Mouse (Mus musculus): ENCODE results near the gene Sp6.

Sp6 gene

DNA sequence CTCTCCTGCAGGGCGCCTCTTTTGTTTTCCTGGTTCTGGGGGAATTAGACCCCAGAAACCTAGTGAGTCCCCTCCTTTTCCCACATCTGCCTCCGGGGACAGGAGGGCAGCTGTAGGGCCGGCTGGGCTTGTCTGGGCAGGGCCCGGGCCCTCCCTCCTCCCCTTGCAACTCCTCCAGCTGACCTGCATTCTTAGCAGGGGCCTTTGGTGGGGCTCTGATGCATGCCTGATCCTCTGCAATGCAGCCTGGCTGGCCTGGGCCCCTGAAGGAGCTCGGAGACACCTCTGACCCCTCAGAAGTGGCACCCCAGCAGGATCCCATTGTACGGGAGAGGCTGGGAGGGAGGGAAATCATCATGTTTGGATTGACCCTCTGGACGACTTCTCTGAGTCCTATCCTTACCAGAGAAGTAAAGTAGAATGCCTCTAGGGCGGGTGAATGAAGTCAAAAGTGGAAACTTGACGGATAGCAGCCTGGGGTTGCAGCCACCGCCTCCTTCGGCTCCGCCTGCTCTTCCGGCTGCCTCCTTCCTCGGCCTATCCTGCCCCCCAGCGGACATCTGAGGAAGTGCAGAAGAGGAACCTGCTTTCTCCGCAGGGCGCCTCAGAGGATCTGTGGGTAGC is 12.6 kb downstream of the Sp6 start:
- peak; percentile 88 for DNase-seq

DNA sequence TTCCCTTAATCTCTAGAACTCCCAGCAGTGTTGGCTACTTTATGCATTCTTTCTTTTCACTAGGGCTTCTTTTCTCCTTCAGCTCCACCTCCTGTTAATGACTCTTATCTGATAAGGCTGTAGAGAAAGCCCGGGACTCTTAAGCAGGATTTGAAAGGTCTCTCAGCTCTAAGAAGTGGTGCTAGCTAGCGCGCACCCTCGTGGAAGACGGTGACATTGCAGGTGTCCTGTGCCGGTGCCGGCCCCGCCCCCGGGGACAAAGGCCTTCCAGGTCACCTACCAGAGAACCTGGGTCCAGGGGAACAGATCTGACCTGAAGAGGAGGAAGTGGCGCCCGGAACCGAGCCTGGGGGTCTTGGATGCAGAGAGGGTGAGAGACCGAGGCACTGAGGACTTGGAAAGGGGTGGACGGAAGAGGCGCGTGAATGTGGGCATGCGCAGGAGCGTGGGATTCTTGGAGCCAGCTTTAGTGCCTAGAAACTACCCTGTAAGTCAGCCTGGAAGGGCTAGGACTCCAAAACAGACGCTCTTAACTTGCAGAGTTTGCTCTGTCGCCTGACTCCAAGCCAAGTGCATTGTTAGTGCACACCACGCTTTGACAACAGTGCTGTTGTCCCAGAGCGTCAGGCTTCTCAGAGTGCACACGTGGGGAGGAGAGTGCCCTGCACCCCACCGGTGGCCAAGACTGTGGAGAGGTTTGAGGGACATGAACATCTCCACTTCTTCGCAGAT is 16.7 kb downstream of the Sp6 start, which contains the start of gene Scrn2:
Scrn2 (plus strand) TSS at position 253 of the 732 bp plus-strand sequence.
- DNase-seq, result peak; percentile 88

DNA sequence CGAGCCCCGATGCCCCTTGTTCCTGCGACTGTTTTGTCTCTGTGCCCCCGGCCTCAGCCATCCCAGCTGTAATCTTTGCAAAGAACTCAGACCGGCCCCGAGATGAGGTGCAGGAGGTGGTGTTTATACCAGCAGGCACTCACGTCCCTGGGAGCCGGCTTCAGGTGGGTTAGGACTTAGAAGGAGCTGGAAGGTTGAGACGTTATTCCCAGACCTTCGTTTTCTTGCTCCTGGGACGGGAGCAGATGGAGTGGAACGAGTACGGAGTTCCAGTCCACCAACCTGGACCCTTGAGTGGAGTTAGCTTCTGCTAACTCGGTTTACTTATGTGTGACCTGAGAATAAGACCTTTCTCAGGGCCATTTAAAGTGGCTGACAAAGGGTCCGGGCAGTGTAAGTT is 17.2 kb downstream of the Sp6 start:
- no peak for DNase-seq

DNA sequence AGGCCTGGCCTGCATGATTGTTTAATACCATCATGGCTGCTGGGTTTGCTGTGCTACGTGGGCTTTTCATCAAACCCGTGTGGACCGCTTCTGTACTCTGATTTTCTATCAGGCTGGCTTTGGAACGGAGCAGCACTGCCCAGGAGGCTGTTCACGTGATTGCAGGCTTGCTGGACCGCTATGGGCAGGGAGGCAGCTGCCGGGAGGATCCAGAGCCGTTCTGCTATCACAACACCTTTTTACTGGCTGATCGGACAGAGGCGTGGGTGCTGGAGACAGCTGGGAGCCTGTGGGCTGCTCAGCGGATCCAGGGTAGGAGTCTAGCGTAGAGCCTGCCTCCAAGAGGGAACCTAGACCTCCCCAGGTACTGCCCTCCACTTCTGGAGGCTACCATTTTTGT is 18.8 kb downstream of the Sp6 start:
- DNase-seq, result no peak

DNA sequence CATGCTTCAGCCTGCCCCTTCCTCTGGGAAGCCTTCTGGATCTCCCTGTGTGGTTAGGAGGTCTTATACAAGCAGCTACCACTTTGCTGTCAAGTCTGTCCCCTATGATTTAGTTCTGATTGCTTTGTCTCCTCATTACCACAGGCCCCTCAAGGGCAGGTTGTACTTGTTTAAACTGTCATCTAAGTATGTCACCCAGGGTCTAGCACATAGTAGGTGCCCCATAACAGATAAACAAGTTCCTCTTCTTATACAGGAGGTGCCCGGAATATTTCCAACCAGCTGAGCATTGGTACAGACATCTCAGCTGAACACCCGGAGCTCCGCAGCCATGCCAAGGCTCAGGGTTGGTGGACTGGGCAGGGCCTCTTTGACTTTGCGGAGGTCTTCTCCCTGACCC is 19.3 kb downstream of the Sp6 start:
- DNase-seq, result no peak

DNA sequence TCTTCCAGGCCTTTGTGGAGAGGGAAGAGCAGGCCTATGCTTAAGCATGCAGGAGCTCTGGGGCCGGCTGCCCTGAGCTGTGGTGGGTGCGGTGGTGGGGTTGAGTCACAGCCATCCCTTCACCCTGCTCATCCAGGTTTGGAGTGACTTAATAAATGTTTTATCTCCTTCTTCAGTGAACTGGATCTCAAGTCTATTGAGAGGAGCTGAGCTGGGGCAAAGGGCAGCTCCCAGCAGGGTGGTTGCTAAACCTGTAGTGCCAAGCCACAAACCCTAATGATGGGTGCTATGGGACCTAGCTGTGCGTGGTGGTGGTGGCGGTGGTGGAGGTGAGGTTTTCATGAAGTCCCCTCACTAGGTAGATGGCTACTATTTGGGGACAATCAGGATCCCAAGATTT is 20.6 kb downstream of the Sp6 start:
- DNase-seq, result no peak

DNA sequence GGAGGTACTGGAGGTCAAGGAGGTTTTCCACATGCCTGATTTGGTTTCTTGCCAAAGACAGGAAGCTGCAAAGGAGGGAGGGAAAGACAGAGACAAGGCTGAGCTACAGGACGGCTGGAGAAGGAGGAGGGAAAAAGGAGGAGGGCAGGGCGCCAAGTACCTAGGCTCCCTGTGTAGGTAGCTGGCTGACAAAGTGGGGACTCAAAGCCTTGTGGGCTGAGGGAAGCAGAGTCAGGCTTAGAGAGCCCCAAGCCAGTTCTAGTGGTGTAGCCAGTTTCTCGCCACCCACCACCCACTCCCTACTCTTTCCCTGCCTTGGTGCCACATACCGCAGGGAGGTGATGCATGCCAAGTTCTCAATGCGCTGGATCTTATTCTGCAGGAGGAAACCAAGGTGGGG is 22.9 kb downstream of the Sp6 start:
- DNase-seq, result no peak

DNA sequence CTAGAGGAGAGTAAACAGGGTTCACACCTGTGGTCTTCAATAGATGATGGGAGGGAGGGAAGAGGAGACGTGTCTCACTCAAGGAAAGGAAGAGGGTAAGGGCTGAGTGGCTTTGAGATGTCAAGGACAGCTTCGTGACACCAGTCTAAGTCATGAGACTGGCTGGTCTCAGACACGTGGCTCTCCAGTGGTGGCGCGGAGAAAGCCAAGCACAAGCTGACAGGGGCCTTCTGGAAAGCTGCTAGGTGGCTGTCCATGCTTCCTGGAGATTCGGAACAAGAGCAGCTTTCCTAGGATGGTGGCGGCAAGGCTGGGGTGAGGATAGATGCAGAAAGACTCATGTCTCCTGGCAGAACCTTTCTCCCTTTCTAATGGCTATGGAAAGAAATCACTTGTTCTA is 25.7 kb downstream of the Sp6 start:
- DNase-seq, result no peak

DNA sequence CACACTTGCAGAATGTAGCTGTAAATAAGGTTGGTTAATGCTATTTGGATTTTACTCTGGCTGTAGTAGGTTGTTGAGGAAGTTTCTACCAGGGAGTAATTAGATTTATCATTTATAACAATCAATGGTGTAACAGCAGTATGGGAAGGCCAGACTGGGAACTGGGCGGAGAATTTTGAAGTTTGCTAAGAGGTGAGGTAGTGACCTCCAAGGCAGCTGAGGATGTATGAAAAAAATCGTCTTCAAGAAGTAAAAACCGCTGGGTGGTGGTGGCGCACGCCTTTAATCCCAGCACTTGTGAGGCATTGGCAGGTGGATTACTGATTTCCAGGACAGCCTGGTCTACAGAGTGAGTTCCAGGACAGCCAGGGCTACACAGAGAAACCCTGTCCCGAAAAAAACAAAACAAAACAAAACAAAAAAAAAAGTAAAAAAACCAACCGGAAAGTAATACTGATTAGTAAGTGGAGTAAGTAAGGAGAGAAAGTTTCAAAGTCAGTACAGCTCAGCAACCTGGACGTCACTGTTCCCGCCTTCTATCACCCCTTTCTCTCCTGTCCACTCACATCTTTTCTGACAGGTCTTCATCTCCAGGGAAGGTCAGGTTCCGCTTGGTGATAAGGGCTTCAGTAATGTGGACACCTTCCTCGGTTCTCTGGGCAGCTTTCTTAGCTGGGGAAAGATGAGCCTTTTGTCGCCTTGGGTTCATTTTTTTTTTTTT is 27.3 kb downstream of the Sp6 start:
- no peak for DNase-seq

DNA sequence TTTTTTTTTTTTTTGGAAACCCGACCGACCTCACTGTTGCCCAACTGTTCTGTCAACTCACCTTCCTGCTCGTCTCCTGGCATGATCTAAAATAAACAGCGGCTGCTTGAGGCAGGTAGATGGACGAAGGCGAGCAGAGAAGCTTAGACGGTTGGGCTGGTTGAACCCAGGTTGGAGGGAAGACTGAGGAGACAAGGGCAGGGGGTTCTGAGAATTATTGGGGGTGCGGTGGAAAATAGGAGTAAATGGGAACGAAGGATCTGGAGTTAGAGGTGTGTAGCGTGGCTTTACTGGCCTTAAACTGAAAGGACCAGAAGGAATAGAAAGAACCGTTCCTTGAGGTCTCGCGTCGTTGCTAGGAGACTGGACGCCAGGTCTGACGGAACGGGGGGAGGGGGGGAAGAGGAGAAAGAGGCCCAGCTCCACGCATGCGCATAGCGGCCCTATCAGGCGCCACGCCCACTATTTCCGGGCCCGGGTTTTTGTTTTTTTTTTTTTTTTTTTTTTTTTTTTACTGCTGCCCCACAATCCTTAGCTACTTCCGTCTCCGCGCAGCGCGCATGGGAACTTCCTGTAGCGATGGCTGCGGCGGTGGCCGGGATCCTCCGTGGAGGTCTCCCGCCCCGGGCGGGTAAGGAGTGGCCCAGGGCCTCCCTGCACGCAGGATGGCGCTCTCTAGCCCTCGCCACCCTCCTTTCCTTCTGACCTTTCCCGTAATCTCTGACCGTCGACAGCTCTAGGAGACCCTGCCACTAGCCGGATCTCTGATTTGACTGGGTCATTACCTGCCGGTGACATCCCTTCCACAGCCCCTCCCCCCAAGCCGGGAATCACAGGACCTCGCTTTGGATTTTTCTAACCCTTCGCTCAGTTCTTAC is 28.1 kb downstream of the Sp6 start, which contains the start of the genes Lrrc46 and Mrpl10:
Lrrc46 (minus strand) TSS at position 386 of the 878 bp plus-strand sequence.
Mrpl10 (plus strand) TSS at position 539 of the 878 bp plus-strand sequence.
- DNase-seq, result peak; percentile 95

DNA sequence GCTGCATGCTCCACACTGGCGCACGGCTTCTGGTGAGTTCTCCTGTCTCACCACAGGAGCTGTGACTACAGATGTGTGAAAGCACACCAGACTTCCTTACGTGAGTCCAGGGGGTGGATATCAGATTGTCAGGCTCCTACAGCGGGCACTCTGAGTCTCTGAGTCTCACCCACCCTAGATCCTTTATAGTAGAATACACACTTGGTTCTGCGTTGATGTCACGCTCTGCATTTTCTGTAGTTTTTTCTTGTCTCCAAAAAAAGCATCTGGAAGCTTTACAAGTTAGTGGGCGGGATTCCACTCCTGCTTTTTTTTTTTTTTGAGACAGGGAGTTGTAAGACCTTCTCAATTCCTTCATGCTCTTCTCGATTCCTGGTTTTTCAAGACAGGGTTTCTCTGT is 31.7 kb downstream of the Sp6 start:
- no peak for DNase-seq

DNA sequence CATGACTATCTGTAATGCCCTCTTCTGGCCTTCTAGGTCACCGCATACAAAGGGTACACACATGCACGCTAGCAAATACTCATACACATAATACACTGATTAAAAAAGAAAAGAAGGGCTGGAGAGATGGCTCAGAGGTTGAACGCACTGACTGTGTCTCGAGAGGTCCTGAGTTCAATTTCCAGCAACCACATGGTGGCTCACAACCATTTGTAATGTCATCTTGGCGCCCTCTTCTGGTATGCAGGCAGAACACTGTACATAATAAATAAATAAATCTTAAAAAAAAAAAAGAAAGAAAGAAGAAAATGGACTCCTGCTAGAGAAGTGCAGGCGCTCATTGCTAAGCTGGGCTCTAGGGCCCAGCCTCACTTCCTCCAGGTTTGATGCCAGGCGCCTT is 32.7 kb downstream of the Sp6 start:
- no peak for DNase-seq

DNA sequence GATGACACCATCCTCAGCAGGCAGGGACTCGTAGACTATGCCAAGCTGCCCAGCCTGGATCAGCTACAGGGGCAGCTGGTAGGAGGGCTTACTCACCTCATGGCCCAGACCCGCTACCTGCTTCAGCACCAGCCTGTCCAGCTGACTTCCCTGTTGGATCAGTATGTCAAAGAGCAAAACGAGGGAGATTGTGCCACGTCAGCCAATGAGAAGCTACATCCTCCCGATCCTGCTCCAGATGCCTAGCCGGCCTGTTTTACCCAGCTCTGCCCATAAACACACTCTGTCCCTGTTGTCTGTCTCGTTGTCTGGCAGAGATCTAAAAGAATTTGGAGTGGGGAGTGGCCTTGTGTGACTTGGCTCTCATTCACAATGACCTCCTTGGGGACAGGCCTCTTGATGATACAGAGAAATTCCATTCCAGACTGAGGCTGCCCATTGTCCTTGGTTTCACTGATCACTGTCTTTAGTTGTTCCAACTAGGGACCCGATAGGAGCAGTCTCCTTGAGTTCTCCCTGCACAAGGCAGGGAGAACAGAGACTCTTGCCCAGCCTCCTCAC is 35.0 kb downstream of the Sp6 start:
- DNase-seq, result no peak

DNA sequence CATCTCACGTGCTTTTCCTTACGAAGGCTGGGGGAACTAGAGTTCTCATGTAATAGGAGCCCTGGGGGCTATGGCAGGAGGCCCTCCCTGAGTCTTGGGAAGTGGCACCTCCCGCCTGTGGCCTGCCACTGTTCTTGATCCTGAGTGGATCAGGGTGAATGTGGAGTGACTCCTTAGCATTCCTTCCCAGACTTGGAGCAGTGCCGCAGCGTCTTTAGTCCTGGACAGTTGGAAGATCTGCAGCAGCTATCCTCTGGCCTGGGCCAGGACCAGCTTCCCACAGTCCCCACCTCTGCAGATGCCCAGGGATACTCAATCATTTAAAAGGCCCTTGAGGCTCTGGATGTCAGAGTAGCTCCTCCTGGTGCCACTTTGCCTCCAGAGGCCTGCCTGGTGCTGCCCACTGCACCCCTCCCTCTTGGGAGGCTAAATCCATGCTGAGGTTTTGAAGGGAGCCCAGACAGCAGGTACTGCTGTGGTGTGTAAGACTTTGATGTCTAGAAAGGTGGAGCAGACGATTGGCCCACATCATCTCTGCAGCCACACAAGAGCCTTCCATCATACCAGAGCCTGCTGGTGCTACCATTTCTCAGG is 36.4 kb downstream of the Sp6 start:
- no peak for DNase-seq

DNA sequence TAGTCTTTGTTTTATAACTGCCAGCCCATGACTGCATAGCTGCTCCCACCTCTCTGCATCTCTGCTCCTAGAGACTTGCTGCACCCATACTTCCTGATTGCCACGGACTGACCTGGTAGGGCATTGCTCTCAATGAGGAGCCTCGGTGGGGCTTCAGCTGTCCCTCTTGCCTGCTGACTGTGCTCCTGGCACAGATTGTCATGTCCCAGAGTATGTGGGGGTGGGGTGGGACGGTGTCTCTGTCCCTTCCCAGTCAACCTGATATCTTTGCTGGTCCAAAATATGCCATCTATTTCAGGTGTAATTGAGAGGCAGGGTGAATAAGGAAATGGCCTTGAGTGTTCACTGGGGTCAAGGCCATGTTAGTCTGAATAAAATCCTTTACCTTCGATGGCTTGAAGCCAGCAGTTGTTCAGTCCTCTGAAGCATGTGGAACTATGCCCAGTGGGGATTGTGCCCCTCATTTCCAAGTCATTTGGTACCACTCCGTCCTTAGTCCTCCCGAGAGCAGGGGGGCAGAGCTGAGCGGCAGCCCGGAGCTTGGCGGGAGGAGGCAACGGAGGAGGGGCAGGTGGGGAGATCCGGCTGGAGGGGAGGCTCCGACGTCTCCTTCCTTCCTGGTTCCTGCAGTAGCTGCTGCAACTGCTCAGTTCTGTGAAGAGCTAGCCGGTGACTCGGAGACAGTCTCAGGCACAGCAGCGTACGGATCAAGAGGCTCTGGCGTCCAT is 37.2 kb downstream of the Sp6 start, which contains the start of gene Osbpl7:
Osbpl7 (plus strand) TSS at position 413 of the 728 bp plus-strand sequence.
- peak; percentile 74 for DNase-seq

DNA sequence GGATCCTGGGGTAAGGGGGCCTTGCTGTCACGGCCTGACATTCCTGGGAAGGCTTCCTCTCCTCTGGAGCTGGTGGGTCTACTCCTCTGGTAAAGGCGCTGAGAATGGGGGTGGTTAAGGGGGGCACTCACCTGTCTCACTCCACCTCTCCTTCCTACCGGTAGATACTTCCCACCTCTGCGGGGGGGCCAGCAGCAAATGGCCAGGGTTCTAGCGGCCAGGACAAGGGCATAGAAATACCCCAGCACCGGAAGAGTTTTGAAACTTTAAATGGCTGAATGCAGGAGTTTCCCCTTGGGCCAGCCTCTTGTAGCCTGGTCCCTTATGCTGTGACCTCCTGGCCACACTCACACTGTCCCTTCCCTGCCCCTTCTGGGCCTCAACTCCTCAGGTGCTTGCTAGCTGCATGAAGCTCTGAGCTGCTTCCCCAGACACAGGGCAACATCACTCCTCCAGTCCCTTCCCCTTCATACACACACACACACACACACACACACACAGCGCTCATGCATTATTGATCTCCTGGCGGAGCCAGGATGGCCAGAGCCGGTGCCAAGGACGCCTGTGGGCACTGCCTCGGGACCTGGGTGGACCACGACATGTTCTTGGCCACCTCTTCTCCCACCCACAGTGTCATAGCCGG is 37.9 kb downstream of the Sp6 start:
- no peak for DNase-seq

DNA sequence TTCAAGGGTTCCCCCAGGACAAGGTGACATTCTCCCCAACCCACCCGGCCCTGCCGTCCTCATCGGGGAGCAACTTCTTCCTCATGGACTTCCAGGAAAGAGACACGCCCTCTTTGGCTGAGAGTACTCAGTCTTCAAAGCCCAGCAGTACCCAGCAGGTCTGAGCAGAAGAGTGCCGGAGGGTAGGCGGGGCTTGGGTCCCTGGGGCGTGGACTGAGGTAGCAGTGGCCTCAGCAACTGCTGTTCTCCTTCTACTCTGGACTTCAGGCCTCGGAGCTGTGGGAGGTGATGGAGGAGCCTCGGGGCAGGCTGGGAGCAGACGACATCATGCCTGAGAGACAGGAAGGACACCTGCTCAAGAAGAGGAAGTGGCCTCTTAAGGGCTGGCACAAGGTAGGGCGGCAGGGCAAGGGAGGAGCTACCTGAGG is 39.0 kb downstream of the Sp6 start:
- DNase-seq, result peak; percentile 75

DNA sequence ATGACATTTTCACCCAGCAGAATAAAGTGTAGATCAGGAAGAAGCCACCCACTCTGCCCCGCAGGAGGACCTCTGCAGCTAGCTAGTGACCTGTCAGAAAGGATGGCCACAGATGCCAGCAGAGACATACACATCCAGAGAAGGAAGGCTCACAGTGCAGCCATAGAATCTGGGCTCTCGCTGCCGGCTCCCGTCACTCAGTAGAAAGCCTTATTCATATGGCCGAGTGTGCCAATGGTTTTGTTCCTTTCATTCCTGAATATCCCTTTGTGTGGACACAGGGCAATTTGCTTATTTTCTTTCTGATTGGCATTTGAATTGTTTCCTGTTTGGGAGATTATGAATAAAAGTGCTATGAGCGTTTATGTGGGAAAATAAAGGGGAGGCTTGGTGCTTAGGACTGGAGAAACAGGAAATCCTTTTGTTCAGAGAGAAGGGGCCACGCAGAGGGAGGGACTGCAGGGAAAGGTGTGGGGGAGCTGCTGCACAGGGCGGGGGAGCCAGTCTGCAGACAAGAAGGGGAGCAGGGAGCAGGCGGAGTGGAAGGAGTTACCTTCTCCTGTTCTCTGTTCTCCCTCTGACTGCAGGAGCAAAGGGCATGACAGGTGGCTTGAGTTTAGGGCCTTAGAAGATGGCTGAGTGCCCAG is 50.2 kb downstream of the Sp6 start:
- no peak for DNase-seq

DNA sequence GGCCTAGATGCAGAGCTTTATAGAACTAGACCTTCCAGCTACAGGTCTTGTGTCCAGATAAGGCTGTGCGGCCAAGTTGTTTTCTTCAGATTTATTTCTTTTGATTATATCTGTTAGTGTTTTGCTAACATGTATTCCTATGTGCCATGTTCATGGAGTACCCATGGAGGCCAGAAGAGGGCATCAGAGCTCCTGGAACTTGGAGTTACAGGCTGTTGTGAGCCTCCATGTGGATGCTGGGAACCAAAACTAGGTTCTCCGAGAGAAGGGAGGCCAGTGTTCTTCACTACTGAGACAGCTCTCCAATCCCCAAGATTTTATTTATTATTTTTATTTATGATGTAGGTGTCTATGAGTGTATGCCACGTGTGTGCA is 50.7 kb downstream of the Sp6 start:
- no peak for DNase-seq

All from liver (tissue).